Mouse (Mus musculus): ENCODE measurements around the gene BC025920. TPM values are rescaled to one million over a fixed set of nuclear protein-coding genes. Genes with fewer than 3 reads are reported as not detected.

The BC025920 gene
- polyA plus RNA-seq, 1 experiment from 2014 or later: 0.98 TPM

DNA sequence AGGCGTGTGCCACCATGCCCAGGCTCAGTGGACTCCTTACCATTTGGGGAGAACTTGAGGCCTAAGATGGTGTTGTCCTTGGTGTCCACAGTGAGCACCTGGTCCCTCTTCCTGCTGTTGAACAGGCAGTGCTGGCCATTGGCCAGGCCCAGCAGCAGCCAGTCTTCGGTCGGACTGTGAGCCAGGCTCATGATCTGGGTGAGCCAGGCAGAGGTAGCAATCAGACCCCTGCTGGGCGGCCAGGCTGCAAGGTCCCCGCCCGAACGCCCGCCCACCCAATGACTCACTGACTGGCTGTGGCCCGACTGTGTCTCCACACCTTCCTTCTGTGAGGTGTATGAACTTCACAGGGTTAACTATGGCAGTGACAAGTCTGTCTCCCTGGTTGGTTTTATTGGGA is 14.2 kb upstream of the BC025920 start:
- Histone ChIP-seq H3K9ac (ENCODE audit: low read length) (no peak overlapping the region), H3K4me3 (ENCODE audit: low read length) (no peak overlapping the region), H3K27ac (ENCODE audit: low read length) (no peak overlapping the region), H3K9me3 (ENCODE audit: control insufficient read depth, low read length) (no peaks in the 10 kb centered on the region), H3K27me3 (ENCODE audit: control insufficient read depth, insufficient read depth, low read depth, low read length) (peaks cover 3% of the 10 kb centered on the region; the same call in 1 of the 2 replicates), H3K4me1 (replicated peaks; ENCODE audit: control insufficient read depth, insufficient read depth, low read length) (peaks cover 15% of the 10 kb centered on the region), H3K36me3 (ENCODE audit: control insufficient read depth, insufficient read depth, low read length) (peaks cover 9% of the 10 kb centered on the region), H3K4me2 (ENCODE audit: low read depth, low read length) (no peak overlapping the region)
- no peak for ATAC-seq (ENCODE audit: low read depth)
- 57% methylated on average over 9 of the region's 9 CpGs for WGBS

DNA sequence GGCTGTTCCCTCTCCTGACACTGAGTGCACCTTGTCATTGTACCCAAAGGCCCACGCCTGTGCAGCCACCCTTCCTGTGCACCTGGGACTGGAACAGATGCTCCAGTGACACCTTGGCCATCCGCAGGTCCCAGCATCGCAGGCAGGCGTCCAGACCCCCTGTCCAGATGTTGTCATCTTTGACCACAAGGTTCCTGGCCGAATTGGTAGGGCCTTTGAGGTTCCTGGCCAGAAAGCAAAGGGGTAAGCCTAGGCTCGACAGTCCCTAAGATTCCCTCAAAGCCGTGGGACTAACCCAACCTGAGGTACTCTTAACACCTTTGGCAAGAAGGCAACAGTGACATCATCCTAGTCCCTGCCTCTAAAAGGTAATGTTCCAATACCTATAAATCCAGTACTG is 13.4 kb upstream of the BC025920 start:
- no peak for ATAC-seq (ENCODE audit: low read depth)
- no peaks in the 10 kb centered on the region for H3K9me3 ChIP-seq (ENCODE audit: control insufficient read depth, low read length)
- no peak overlapping the region for H3K4me3 ChIP-seq (ENCODE audit: low read length)
- peaks cover 3% of the 10 kb centered on the region; the same call in 1 of the 2 replicates for H3K27me3 ChIP-seq (ENCODE audit: control insufficient read depth, insufficient read depth, low read depth, low read length)
- no peak overlapping the region for H3K27ac ChIP-seq (ENCODE audit: low read length)
- 72% methylated on average over 7 of the region's 7 CpGs for WGBS
- peaks cover 23% of the 10 kb centered on the region for H3K4me1 ChIP-seq (replicated peaks; ENCODE audit: control insufficient read depth, insufficient read depth, low read length)
- H3K4me2 ChIP-seq (ENCODE audit: low read depth, low read length): no peak overlapping the region
- H3K9ac ChIP-seq (ENCODE audit: low read length): no peak overlapping the region
- H3K36me3 ChIP-seq (ENCODE audit: control insufficient read depth, insufficient read depth, low read length): peaks cover 4% of the 10 kb centered on the region

DNA sequence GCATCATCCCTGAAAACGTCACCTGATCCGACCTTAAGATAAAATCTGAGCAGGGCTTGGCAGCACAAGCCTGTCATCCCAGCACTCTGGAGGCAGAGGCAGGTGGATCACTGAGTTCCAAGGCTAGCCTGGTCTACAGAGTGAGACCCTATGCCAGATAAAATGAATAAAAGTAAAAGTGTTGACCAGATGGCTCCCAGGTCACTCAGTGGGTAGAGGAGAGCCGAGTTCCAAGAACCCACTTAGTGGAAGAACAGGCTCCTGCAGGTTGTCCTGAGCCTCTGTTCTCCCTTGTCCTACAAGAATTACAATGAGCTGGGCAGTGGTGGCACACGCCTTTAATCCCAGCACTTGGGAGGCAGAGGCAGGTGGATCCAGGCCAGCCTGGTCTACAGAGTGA is 12.8 kb upstream of the BC025920 start:
- Histone ChIP-seq H3K27ac (ENCODE audit: low read length) (no peak overlapping the region), H3K4me1 (replicated peaks; ENCODE audit: control insufficient read depth, insufficient read depth, low read length) (peaks cover 29% of the 10 kb centered on the region), H3K27me3 (ENCODE audit: control insufficient read depth, insufficient read depth, low read depth, low read length) (peaks cover 3% of the 10 kb centered on the region; the same call in 1 of the 2 replicates), H3K36me3 (ENCODE audit: control insufficient read depth, insufficient read depth, low read length) (no peaks in the 10 kb centered on the region), H3K4me2 (ENCODE audit: low read depth, low read length) (no peak overlapping the region), H3K4me3 (ENCODE audit: low read length) (no peak overlapping the region), H3K9me3 (ENCODE audit: control insufficient read depth, low read length) (no peaks in the 10 kb centered on the region), H3K9ac (ENCODE audit: low read length) (no peak overlapping the region)
- ATAC-seq (ENCODE audit: low read depth): no peak
- 56% methylated on average over 4 of the region's 4 CpGs for WGBS

DNA sequence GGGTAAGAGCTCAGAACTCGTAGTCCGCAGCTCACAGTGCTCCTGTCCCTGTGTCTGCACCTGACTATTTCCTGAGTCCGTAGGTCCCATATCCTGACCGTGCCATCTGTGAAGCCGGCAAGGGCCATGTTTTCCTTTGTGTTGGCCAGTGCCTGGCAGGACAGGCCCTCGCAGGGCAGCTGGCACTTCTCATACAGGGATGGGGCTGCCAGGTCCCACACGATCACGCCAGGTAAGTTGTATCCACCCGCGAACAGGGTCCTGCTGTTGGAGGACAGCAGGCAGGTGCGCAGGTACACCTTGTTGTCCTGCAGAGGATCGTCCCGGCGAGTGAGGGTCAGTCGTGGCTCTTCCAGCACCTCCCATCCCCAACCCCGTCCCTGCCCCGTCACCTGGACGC is 12.1 kb upstream of the BC025920 start:
- H3K4me1 ChIP-seq (replicated peaks; ENCODE audit: control insufficient read depth, insufficient read depth, low read length): peaks cover 29% of the 10 kb centered on the region
- peaks cover 3% of the 10 kb centered on the region; the same call in 1 of the 2 replicates for H3K27me3 ChIP-seq (ENCODE audit: control insufficient read depth, insufficient read depth, low read depth, low read length)
- H3K36me3 ChIP-seq (ENCODE audit: control insufficient read depth, insufficient read depth, low read length): no peaks in the 10 kb centered on the region
- H3K9me3 ChIP-seq (ENCODE audit: control insufficient read depth, low read length): no peaks in the 10 kb centered on the region
- peak overlapping the region; percentile 7; the same call in 1 of the 2 replicates for H3K9ac ChIP-seq (ENCODE audit: low read length)
- 55% methylated on average over 18 of the region's 18 CpGs for WGBS
- no peak overlapping the region for H3K27ac ChIP-seq (ENCODE audit: low read length)
- no peak for ATAC-seq (ENCODE audit: low read depth)
- H3K4me3 ChIP-seq (ENCODE audit: low read length): no peak overlapping the region
- H3K4me2 ChIP-seq (ENCODE audit: low read depth, low read length): no peak overlapping the region

DNA sequence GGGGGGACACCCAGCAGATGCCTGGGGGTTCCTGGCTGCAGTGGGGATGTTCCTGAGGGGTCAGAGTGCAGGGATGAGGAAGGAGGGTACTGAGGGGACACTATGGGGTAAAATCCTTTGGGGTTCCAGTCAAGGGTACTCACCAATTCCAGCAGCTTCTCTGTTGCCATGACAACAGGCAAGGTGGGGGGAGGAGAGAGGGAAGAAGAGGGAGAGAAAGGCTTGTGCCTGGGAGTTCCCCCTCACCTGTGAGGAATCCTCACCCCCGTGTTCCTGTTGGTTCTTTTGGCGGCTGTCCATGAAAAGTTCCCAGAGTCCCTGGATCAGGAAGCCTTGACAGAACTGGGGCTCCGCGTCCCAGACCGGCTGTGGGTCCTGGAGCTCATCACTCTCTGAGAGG is 10.5 kb upstream of the BC025920 start:
- 39% methylated on average over 5 of the region's 5 CpGs for WGBS
- H3K4me3 ChIP-seq (ENCODE audit: low read length): no peak overlapping the region
- ATAC-seq (ENCODE audit: low read depth): no peak
- H3K4me2 ChIP-seq (ENCODE audit: low read depth, low read length): no peak overlapping the region
- H3K9ac ChIP-seq (ENCODE audit: low read length): peak overlapping the region; percentile 3; the same call in 1 of the 2 replicates
- peaks cover 3% of the 10 kb centered on the region; the same call in 1 of the 2 replicates for H3K27me3 ChIP-seq (ENCODE audit: control insufficient read depth, insufficient read depth, low read depth, low read length)
- H3K4me1 ChIP-seq (replicated peaks; ENCODE audit: control insufficient read depth, insufficient read depth, low read length): peaks cover 39% of the 10 kb centered on the region
- H3K9me3 ChIP-seq (ENCODE audit: control insufficient read depth, low read length): no peaks in the 10 kb centered on the region
- no peaks in the 10 kb centered on the region for H3K36me3 ChIP-seq (ENCODE audit: control insufficient read depth, insufficient read depth, low read length)
- H3K27ac ChIP-seq (ENCODE audit: low read length): no peak overlapping the region

DNA sequence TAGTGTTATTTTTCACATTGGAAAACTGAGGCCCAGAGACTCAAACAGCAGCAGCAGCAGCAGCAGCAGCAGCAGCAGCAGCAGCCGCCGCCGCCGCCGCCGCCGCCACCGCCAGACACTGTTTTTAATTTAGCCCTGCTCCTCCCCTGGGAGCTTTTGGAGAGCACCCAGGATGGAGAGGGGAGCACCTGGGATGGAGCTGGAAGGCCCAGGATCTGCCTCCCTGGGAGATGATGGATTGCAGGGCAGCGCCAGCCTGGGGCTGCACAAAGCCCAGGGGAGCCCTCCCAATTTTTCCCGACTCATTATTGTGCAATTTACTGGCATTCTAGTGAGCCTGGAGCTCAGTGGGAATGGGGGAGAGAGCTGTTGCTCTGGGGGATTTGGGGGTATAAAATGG is 9.5 kb upstream of the BC025920 start:
- Histone ChIP-seq H3K27ac (ENCODE audit: low read length) (peak overlapping the region; percentile 93), H3K9me3 (ENCODE audit: control insufficient read depth, low read length) (no peaks in the 10 kb centered on the region), H3K36me3 (ENCODE audit: control insufficient read depth, insufficient read depth, low read length) (no peaks in the 10 kb centered on the region), H3K27me3 (ENCODE audit: control insufficient read depth, insufficient read depth, low read depth, low read length) (peaks cover 3% of the 10 kb centered on the region; the same call in 1 of the 2 replicates), H3K4me1 (replicated peaks; ENCODE audit: control insufficient read depth, insufficient read depth, low read length) (peaks cover 45% of the 10 kb centered on the region), H3K4me3 (ENCODE audit: low read length) (peak overlapping the region; percentile 34), H3K4me2 (ENCODE audit: low read depth, low read length) (peak overlapping the region; percentile 60), H3K9ac (ENCODE audit: low read length) (peak overlapping the region; percentile 60)
- peak; percentile 22 for ATAC-seq (ENCODE audit: low read depth)
- 3% methylated on average over 10 of the region's 10 CpGs for WGBS

DNA sequence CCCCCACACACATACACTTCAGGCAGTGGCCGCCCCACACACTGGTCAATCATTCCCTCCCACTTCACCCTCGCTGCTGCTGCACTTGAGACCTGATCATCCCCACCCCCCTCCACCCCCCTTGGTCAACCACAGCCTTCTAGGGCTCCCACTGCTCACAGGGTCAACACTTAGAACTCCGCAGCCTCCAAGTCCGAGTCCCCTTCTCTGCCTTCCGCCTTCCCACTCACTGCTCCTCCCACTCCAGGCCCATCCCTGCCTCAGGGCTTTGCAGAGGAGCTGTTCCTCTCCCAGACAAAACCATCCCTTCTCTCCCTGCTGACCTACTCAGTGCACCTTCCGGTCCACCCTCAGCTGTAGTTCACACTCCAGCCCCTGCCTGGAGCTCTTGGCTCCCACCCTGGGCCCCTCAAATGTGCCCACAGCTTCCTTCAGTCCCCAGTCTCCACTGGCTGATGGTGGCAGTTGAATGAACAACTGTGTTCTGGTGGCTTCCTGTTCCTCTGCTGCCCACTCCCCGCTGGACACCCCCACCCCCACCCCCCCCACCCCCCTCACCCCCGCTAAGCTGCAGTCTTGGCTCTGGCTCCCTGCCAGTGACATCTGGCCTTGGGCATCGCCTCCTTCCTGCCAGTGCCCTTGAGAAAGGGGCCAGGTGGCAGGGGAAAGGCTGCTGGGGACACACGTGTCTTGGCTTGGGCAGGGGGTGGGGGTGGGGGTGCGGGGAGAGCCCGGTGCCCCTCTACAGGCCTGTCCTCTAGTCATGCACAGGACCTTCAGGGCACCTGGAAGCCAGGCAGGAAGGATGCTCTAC is 8.7 kb upstream of the BC025920 start:
- H3K36me3 ChIP-seq (ENCODE audit: control insufficient read depth, insufficient read depth, low read length): no peaks in the 10 kb centered on the region
- H3K9me3 ChIP-seq (ENCODE audit: control insufficient read depth, low read length): no peaks in the 10 kb centered on the region
- peaks cover 49% of the 10 kb centered on the region for H3K4me1 ChIP-seq (replicated peaks; ENCODE audit: control insufficient read depth, insufficient read depth, low read length)
- H3K27ac ChIP-seq (ENCODE audit: low read length): peak overlapping the region; percentile 93
- H3K27me3 ChIP-seq (ENCODE audit: control insufficient read depth, insufficient read depth, low read depth, low read length): peaks cover 3% of the 10 kb centered on the region; the same call in 1 of the 2 replicates
- under 1% methylated on average over 12 of the region's 12 CpGs for WGBS
- H3K4me3 ChIP-seq (ENCODE audit: low read length): peak overlapping the region; percentile 34
- H3K9ac ChIP-seq (ENCODE audit: low read length): peak overlapping the region; percentile 60
- peak overlapping the region; percentile 60 for H3K4me2 ChIP-seq (ENCODE audit: low read depth, low read length)
- ATAC-seq (ENCODE audit: low read depth): peak; percentile 73

DNA sequence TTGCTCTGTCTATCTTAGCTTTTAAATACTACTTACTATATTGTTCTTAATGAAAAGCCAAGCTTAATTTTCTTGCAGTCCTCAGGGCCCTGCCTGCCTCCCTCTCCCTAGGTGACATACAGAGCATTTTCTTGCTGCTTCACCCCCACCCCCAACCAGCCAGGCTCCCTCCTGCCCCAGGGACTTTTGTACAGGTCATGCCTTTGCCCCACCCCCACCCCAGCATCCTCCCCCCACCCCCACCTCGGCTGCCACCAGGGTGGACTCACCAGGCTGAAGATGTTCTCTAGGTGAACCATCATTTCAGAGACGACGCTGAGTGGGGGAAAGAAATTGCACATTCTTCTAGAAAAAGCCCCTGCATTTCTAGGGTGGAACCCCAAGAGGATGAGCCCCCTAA is 7.7 kb upstream of the BC025920 start:
- ATAC-seq (ENCODE audit: low read depth): no peak
- Histone ChIP-seq H3K36me3 (ENCODE audit: control insufficient read depth, insufficient read depth, low read length) (no peaks in the 10 kb centered on the region), H3K27ac (ENCODE audit: low read length) (no peak overlapping the region), H3K9me3 (ENCODE audit: control insufficient read depth, low read length) (no peaks in the 10 kb centered on the region), H3K9ac (ENCODE audit: low read length) (no peak overlapping the region), H3K27me3 (ENCODE audit: control insufficient read depth, insufficient read depth, low read depth, low read length) (peaks cover 3% of the 10 kb centered on the region; the same call in 1 of the 2 replicates), H3K4me1 (replicated peaks; ENCODE audit: control insufficient read depth, insufficient read depth, low read length) (peaks cover 56% of the 10 kb centered on the region), H3K4me2 (ENCODE audit: low read depth, low read length) (no peak overlapping the region), H3K4me3 (ENCODE audit: low read length) (no peak overlapping the region)
- WGBS: 33% methylated on average over 3 of the region's 3 CpGs

DNA sequence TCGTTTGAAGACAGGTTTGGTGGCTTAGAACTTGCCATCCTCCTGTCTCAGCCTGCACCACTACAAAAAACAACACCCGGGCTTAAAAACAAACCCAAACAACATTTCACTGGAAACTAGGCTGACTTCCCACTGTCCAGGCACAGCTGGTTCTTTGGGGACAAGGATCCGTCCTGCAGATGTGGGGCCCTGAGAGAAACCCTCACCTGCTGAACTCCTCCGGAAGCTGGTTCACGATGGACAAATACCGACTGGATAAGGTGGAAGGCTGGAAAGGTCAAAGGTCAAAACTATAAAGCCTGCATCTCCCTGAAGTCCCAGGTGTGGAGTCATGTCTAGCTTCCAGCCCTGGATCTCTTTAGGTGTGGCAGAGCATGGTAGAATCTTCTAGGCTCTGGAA is 7.2 kb upstream of the BC025920 start:
- Histone ChIP-seq H3K4me3 (ENCODE audit: low read length) (no peak overlapping the region), H3K4me1 (replicated peaks; ENCODE audit: control insufficient read depth, insufficient read depth, low read length) (peaks cover 56% of the 10 kb centered on the region), H3K9ac (ENCODE audit: low read length) (no peak overlapping the region), H3K27me3 (ENCODE audit: control insufficient read depth, insufficient read depth, low read depth, low read length) (peaks cover 3% of the 10 kb centered on the region; the same call in 1 of the 2 replicates), H3K4me2 (ENCODE audit: low read depth, low read length) (no peak overlapping the region), H3K9me3 (ENCODE audit: control insufficient read depth, low read length) (no peaks in the 10 kb centered on the region), H3K36me3 (ENCODE audit: control insufficient read depth, insufficient read depth, low read length) (no peaks in the 10 kb centered on the region), H3K27ac (ENCODE audit: low read length) (no peak overlapping the region)
- ATAC-seq (ENCODE audit: low read depth): no peak
- WGBS: 47% methylated on average over 6 of the region's 6 CpGs

Measured in lung, embryonic 16.5 days (tissue).